Mouse (Mus musculus): ENCODE data around the gene Lcorl.
A peak's percentile ranks its signal among the peaks of the same experiment; 100 is the strongest.
"Not testable (repeated sequence)": the region's sequence is repeated elsewhere in the genome, so short reads cannot be mapped to it uniquely, and the experiment has no call there.

Gene Lcorl

DNA sequence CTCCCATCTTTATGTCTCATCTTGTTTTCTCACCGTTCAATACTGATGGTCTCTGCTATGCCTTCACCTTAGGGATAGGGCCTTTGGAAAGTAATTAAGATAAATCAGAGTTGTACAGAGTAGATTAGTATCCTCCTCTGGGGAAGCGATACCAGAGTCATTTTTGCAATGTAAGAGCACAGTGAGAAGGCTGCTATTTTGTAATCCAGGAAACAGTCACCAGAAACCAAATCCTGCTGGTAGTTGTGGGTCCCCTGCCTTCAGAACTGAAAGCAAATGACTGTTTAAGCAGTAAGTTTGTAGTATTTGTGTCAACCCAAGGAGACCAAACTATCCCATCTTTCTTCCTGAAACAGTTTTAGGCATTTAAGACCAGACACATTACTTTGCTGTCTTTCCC lies 147.8 kb downstream of the Lcorl start:
- no peak for DNase-seq (ENCODE audit: low spot score in 2 of 2)

DNA sequence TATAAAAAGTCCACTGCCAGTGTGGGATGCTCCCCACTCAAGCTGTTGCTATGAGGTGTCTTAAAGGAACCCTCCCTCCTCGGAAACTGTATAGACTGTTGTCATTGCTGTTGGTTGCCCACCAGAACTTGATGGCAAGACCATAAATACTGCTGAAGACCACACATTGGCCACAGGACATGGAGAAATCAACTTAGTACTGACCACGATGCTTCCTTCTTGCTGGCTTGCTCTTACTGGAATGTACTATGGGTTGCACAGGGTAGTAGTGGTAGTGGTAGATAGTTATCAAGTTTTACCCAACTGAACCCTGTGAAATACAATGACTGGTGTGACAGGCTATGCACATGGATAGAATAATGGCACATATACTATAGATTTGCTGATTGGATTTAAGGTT lies 150.6 kb downstream of the Lcorl start:
- DNase-seq (ENCODE audit: low spot score in 2 of 2), result no peak

DNA sequence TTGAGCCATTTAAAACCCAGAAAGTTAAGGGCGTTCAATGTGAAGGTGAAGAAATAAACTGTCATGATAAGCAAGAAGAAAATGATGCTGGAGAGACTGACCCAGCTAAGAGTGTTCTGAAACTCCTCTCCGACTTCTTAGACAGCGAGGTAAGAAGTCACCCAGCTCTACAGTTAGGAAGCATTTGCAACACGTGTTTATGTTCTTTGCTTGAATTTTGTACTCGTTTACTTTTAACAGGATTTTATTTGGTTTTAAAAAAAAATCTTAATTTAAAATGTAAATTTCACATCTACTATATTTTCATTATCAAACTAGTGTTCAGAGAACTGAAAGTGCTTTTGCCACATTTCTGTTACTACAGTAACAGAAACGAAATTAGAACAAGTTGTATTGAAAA lies 165.7 kb downstream of the Lcorl start:
- DNase-seq (ENCODE audit: low spot score in 2 of 2), result no peak

DNA sequence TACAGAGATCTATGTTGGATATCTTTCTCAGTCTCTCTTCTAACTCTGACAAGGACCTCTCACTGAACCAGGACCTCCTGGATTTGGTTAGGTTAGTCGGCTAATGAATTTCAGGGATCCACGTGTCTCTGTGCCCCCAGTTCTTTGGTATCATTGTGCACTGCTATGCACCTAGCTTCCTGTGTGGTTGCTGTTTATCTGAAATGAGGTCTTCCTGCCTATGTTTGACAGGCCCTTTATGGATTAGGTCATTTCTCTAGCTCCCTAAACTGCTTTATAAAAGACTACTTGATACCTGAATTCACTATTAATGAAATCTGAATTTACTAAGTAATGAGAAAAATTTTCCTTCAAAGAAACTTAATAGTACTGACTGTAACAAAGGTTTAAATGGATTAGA lies 166.6 kb downstream of the Lcorl start:
- DNase-seq (ENCODE audit: low spot score in 2 of 2), result no peak

DNA sequence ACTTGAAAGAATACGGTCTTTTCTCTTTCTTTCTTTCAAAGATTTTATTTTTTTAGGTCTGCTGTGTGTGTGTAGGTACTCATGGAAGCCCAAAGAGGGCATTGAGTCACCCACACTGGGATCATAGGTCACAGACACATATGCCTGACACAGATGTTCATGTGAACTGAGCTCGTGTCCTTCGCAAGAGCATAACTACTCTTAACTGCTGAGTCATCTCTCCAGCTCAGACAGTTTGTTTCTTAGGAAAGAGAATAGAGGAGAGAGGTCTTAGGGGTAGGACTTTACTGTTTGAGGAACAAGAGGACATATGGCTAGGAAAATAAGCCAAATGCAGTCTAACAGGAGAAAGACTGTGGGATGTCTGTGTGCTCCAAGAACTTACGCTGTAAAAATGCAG lies 168.3 kb downstream of the Lcorl start:
- DNase-seq (ENCODE audit: low spot score in 2 of 2), result no peak

DNA sequence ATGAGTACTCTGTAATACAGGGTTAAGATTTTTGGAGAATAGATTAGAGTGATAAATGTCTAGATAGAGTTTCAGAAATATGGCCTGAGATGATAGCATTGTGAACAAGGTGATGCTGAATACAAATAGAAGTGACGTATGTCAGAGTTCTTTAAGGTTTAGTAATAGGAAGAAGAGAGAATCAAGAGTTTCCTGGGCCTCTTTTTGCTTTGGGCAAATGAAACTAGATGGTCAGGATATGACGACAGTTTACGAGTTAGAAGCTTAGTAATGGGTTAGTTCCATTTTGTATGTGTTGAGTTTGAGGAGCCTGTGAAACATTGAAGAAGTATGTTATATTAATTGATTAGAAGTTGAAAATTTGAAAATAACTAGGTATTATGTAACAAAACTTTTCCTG lies 171.2 kb downstream of the Lcorl start:
- no peak for DNase-seq (ENCODE audit: low spot score in 2 of 2)

DNA sequence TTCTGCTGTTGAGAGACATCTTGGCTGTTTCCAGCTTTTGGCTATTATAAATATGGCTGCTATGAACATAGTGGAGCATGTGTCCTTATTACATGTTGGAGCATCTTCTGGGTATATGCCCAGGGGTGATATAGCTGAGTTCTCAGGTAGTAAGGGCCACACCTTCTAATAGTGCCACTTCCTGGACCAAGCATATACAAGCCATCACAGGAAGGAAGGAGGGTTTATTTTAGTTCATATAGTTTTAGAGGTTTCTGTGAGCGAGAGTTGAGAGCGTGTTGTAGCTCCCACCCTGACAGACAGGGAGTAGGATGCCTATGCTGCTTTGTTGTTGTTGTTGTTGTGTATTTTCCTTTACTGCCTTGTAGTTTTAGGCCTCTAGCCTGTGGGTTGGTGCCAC lies 172.2 kb downstream of the Lcorl start:
- no peak for DNase-seq (ENCODE audit: low spot score in 2 of 2)

DNA sequence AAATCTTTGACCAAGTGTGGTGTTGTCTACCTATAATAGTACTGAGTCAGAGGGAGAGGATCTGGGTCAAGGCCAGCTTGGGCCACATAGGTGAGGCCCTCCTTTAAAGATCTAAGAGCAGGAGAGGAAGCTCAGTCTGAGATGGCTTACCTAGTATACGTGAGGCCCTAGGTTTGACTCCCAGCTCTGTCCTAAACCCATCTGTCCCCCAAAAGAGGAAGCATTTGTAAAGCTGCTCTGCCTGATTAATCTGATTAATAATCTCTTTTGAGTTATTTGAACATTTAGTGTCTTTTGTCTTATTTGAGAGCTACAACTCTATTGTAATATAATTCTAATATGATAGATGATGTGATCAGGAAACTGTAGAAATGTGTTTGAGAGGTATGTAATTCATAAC lies 174.0 kb downstream of the Lcorl start:
- no peak for DNase-seq (ENCODE audit: low spot score in 2 of 2)

DNA sequence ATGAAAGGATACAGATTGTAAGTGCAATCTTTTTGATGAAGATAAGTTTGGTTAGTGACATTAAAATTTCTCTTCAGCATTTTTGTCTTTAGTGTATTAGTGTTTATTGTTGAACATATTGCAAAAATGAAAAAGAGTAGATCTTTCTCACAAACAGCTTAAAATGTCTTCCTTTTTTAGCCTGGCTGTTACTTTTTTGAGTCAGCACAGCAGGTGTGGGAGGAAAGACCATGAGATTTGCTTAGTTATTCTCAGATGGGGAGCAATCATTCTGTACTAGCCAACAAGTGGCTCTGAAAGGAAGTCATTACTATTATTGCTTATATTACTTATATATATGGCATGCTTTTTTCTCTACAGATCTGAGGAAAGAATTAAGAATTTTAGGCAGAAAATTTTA lies 177.5 kb downstream of the Lcorl start:
- no peak for DNase-seq (ENCODE audit: low spot score in 2 of 2)

DNA sequence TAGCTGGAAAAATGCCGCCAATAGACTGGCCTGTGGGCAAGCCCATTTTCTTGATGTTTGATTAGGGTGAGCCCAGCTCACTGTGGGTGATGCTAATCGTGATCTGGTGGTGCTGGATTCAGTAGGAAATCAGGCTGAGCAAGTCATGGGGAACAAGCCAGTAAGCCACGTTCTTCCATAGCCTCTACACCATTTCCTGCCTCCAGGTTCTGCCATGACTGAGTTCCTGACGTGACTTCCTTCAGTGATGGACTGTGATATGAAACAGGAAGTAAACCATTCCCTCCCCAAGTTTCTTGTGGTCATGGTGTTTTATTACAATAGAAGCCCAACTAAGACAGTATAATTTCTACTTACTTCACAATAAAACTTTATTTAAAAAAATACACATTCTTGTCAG lies 179.8 kb downstream of the Lcorl start:
- DNase-seq (ENCODE audit: low spot score in 2 of 2), result no peak

DNA sequence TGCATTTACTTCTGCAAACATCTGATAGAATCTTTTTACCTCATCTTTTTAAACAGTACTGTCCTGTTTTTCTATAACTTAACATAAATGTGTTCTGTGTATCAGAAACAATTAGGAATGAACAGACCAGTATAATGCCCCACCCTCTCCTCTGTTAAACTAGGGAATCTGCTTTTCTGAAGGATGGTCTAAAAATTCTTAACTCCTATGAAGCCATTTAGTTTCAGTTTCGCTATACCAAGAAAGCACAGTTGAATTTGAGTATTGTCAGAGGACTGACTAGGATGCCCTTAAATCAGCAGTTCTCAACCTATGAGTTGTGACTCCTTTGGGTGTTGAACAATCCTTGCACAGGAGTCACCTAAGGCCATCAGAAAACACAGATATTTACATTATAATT lies 182.4 kb downstream of the Lcorl start:
- no peak for DNase-seq (ENCODE audit: low spot score in 2 of 2)

DNA sequence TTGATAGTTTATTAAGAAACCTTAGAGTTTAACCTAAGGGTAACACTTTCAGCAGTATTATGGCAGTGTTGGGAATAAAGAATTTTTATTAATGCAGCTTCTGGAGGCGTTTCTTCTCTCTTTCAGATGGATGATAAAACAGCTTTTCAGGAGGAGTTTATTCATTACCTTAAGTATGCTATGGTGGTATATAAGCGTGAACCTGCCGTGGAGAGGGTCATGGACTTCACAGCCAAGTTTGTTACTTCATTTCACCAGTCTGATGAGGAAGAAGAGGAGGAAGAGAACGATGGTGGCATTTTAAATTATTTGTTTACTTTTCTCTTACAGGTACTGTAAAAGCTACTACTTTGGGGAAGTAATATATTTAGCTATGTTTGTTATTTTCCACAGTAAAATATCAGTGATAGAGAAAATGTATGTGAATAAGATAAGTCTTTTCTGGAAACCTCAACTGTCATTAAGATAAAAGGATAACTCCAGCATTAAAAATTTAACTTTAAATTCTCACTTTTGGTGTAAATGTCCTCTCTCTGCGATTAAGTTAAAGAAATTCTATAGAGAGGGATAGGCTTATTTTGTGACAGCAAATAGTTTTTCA lies 186.4 kb downstream of the Lcorl start:
- no peak for DNase-seq (ENCODE audit: low spot score in 2 of 2)

DNA sequence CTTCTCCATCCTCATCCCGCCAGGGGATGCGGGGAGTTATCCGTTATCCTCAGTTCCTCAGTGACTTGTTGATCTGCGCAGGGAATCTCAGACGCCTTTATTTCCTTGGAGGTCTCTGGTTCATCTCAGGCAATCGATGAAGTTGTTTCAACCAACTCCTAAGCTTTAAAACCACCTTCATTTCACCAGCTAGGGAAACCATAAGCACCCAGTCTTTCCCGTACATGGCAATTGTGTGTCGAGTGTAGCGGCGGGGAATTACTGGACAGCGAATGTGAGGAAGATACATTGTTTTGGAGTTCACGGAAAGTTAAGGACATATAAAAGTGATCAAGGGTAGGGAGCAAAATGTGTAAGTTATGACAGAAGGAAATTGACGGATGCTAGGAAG lies 187.1 kb downstream of the Lcorl start:
- DNase-seq (ENCODE audit: low spot score in 2 of 2), result no peak

DNA sequence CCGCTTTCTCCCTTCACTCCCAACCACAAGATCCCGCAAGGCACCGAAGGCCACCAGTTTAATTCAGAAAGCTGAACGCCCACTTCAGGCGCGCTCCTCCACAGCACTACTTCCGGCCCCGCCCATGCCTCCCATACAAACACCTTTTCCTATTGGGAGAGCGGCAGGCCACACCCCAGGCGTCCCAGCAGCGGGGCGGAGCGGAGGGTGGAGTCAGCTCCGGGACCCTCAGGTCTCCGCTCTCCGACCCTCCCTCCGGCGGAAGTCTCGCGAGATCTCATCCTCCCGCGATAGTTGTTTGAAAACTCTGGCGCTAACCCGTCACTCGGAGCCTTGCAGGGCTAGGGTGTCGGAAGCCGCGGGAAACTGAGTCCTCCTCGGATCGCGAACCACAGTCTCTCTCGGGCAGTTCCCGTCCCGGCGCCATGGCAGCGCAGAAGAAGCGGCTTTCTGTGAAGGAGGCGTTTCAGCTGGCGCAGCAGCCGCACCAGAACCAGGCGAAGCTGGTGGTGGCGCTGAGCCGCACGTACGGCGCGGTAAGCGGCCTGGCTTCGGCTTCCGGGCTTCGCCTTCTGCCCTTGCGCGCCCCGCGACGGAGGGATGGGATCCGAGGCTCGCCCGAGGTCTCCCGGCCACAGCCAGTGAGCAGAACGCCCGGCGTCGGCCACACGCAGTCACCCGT lies 187.7 kb downstream of the Lcorl start, which contains the start of gene Ncapg:
Gene Ncapg (plus strand): TSS at position 322 of the 682 bp plus-strand sequence.
- peak; percentile 99 to 100 for DNase-seq (ENCODE audit: low spot score in 2 of 2)

DNA sequence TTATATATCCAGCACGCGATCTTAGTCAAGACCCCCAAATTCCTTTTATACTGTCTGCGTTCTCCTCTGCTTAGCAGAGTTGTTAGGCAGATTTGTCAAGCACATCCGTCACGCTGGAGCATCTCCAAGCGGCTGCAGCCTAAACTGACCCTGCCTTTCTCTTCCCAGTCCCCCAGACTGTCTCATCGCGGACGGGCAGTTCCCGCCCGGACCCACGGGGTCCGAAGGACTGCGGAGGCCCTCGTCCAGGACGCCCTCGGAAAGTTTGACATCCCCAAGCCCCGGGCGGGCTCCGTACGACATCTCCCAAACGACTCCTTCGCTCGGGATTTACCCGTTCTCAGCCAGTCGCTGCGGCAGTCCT lies 188.2 kb downstream of the Lcorl start:
- DNase-seq (ENCODE audit: low spot score in 2 of 2), result no peak

DNA sequence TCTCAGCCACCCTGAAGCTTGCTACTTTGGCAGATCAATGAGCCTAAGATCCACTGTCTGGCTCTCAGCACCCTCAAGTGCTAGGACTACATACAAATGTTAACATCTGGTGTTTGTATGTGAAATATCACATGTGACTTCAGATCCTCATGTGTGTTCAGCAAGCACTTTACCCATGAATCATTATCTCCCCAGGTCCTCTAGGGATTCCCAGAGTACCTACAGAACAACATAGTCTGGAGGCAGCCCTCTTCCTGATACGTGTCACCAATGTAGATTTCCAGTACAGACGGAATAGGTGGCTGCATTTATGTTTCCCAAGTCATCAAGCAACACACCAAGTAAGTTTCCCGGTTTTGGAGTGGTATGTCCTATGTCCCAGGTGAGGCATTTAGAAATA lies 188.6 kb downstream of the Lcorl start:
- no peak for DNase-seq (ENCODE audit: low spot score in 2 of 2)

DNA sequence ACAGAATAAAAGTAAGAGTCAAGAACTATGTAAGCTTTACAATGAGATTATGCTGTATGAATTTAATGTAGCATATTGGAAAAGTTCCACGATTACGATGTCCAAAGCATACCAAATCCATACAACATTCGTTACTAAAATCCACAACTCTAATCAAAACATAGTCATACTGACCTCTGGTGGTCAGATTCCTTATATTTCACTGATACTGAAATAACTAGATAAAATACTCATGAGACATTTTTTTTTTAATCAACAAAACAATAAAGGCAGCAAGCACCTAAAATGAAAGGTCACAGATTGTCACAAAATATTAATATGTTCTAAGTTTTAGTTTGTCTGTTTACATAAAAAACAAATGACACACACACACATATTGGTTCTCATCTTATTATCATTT lies 189.1 kb downstream of the Lcorl start:
- no peak for DNase-seq (ENCODE audit: low spot score in 2 of 2)

DNA sequence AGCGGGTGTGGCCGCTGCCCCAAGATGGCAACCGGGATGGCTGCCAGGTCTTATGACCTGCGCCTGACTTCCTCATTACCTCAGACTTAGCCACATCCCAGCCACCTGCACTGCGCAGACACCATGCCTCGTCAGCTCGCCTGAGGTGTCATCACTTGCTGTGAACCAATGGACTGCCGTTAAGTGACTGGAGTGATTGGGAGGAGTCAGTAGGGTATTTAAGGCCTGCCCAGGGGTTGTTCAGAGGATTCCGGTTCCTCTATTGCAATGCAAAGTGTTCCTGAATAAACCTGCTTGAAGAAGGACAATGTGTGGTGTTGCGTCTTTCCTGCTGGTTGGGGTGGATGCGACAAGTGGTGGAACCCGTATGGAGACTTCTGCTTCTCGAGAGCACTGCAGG lies 199.0 kb downstream of the Lcorl start:
- not testable (repeated sequence) for DNase-seq (ENCODE audit: low spot score in 2 of 2)

DNA sequence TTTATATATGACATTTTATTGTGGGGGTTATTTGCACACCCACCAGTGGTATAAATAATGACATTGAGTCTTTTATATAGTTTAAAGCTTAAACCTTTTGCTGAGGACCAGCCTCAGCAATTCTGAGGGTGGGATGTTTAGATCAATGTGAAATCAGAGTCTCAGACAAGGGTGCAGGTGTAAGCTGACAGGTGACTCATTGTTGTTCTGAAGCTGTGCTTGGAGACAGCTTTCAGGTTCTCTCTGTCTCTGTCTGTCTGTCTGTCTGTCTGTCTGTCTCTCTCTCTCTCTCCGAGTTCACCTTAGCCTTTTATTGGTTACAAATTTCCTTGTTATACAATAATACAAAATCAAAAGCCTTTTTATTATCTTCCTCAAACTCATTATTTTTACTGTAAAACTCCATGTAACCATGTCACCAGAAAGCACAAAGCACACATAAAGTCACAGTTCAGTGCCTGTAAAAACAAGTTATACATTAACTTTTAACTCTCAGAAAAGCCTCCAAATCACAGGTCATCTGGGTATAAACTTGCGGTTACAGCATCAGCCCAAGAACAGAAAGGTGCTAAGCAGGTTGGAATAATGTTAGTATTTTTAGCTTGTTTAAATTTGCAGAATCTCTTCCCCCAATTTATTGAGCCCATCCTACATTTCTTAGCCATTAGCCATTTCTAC lies 206.2 kb downstream of the Lcorl start:
- DNase-seq (ENCODE audit: low spot score in 2 of 2), result no peak

Measured in thymus, postnatal 10 days (tissue).